Mouse (Mus musculus) heart, embryonic 14.5 days (tissue): Measurements from ENCODE around the gene Col2a1. TPM values are rescaled to one million over a fixed set of nuclear protein-coding genes. Genes with fewer than 3 reads are reported as not detected.

Source experiments
- ATAC-seq: fragments of 200-750 bp; cut with Nextera tagmentation; 2 replicates; pipeline ENCODE4 v1.8.0; 2017; ENCODE audit warnings: low read depth, moderate TSS enrichment; ENCODE audit not compliant: insufficient number of reproducible peaks, insufficient read depth, low FRiP score
- H3K27ac ChIP-seq, 2 experiments: fragments of 200-500 bp in 1 of 2; fragments of 300-500 bp in 1 of 2; sonication (generic) in 1 of 2; replicated peaks in 1 of 2; 2 replicates each; pipeline ENCODE4 v1.5.1; 2012 to 2014; ENCODE audit warnings: low read depth in 2 of 2, low read length in 2 of 2, control low read depth in 1 of 2, mild to moderate bottlenecking in 1 of 2, mixed read lengths in 1 of 2; ENCODE audit not compliant: control insufficient read depth in 1 of 2, insufficient read depth in 1 of 2
- H3K27me3 ChIP-seq: fragments of 300-500 bp; sonication (generic); 2 replicates; pipeline ENCODE4 v1.6.1; 2014; ENCODE audit warnings: mild to moderate bottlenecking, low read length, control low read depth; ENCODE audit not compliant: control insufficient read depth, insufficient read depth
- H3K36me3 ChIP-seq: fragments of 300-500 bp; sonication (generic); 2 replicates; pipeline ENCODE4 v1.6.1; 2014; ENCODE audit warnings: mild to moderate bottlenecking, control low read depth, low read length, mixed read lengths; ENCODE audit not compliant: control insufficient read depth, insufficient read depth
- H3K4me1 ChIP-seq, 2 experiments: fragments of 200-500 bp in 1 of 2; fragments of 300-500 bp in 1 of 2; sonication (generic) in 1 of 2; 2 replicates each; pipeline ENCODE4 v1.6.1; 2012 to 2014; ENCODE audit warnings: low read length in 2 of 2, control low read depth in 1 of 2, mixed read lengths in 1 of 2; ENCODE audit not compliant: control insufficient read depth in 2 of 2, insufficient read depth in 2 of 2
- H3K4me2 ChIP-seq: fragments of 300-500 bp; sonication (generic); 2 replicates; pipeline ENCODE4 v1.6.1; 2014; ENCODE audit warnings: mild to moderate bottlenecking, low read length
- H3K4me3 ChIP-seq, 2 experiments: fragments of 200-500 bp in 1 of 2; fragments of 300-500 bp in 1 of 2; sonication (generic) in 1 of 2; 2 replicates each; pipeline ENCODE4 v1.5.1; 2012 to 2014; ENCODE audit warnings: low read length in 2 of 2, mild to moderate bottlenecking in 2 of 2, control low read depth in 1 of 2, low read depth in 1 of 2, moderate library complexity in 1 of 2; ENCODE audit not compliant: control insufficient read depth in 1 of 2, insufficient read depth in 1 of 2
- H3K9ac ChIP-seq: fragments of 300-500 bp; sonication (generic); 2 replicates; pipeline ENCODE4 v1.6.1; 2014; ENCODE audit warnings: mild to moderate bottlenecking, low read length
- H3K9me3 ChIP-seq: fragments of 300-500 bp; sonication (generic); 2 replicates; pipeline ENCODE4 v1.6.1; 2016; ENCODE audit warnings: low read length, control low read depth; ENCODE audit not compliant: control insufficient read depth
- WGBS: fragments of 180-500 bp; shearing (Covaris S2); extraction: QIAGEN DNeasy Blood & Tissue Kit; methylation state at CpG from one replicate; pipeline ENCODE4 v1.1.7; 2014; 5-methylcytosine and 5-hydroxymethylcytosine counted together
- polyA plus RNA-seq: library from polyadenylated mRNA; unstranded; fragments of >200 nt; fragmentation: Nextera tagmentation; extraction: Ambion mirVana; gene quantifications from 2 replicates; pipeline ENCODE4 v1.2.1, GENCODE M21; 2014

Col2a1 gene
- polyA plus RNA-seq, 1 experiment from 2014 or later: 13.3 TPM

DNA sequence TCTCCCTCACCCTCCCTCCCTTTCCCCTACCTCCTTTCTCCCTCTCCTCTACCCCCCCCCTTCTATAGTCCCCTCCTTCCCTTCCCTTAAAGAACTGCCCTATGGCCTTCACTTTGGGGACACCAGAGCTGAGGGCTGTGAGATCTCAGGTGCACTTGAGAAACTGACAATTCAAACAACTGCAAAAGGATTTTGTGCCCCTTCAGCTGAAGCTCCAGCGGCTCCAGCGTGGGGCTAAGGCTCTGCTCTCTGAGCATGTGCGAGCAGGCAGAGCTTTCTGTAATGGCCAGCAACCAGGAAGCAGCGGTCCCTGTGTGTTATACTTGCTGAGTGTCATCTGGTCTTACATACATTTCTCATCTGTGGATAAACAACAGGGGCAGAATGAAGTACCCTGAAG is 48.8 kb downstream of the Col2a1 start:
- no peak overlapping the region for H3K4me3 ChIP-seq
- ATAC-seq: no peak
- H3K4me1 ChIP-seq: peaks cover 0 to 3% of the 10 kb centered on the region in 2 experiments; a peak in 1 of 4 replicates
- no peaks in the 10 kb centered on the region for H3K9me3 ChIP-seq
- H3K4me2 ChIP-seq: no peak overlapping the region; the same call in 1 of the 2 replicates
- WGBS: 26% methylated on average over 4 of the region's 4 CpGs
- H3K27ac ChIP-seq: no peak overlapping the region
- no peak overlapping the region for H3K9ac ChIP-seq
- peaks cover 27% of the 10 kb centered on the region for H3K27me3 ChIP-seq
- no peaks in the 10 kb centered on the region for H3K36me3 ChIP-seq

DNA sequence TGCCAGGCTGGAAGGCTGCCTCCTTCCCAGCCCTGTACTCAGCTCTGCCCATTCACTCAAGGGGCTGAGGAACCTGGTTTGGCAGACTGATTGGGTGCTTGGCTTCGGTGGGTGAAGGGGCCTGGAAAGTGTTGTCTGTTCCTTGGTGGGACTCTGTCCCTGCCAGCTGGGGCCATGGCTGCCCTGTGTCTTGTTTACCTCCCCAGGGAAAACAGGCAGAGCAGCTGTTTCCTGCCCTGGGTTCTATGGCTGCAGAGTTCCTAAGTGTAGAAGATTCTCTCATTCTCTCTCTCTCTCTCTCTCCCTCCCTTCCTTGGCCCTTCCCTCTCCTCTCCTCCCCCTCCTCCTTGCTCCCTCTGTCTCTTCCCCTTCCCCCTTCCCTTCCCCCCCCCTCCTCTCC is 49.2 kb downstream of the Col2a1 start:
- ATAC-seq: no peak
- WGBS: 89% methylated on average over 1 of the region's 1 CpGs
- no peaks in the 10 kb centered on the region for H3K36me3 ChIP-seq

DNA sequence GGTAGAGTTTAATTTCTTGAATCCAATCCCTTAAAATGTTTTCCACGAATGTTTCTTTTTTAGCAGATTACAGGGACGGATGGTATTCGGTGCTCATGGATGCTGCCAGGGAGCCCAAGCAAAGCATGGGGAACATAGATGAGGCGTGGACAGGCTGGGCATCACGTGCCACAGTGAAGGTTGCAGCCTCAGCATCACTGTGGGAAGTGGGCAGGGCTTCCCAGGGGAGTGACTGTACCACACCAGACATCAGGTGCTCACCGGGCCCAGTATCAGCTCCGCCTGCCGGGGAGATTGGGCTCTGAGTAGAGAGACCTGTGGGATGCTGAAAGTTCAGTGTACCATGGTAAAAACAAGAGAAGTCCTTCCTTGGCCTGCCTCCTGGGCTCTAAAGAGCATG is 49.8 kb downstream of the Col2a1 start:
- Histone ChIP-seq H3K27me3 (peaks cover 28% of the 10 kb centered on the region), H3K4me3 (no peak overlapping the region), H3K4me2 (no peak overlapping the region), H3K9ac (no peak overlapping the region), H3K4me1 (peaks cover 0 to 3% of the 10 kb centered on the region in 2 experiments; a peak in 1 of 4 replicates), H3K9me3 (no peaks in the 10 kb centered on the region), H3K36me3 (no peaks in the 10 kb centered on the region), H3K27ac (no peak overlapping the region)
- 77% methylated on average over 8 of the region's 8 CpGs for WGBS
- no peak for ATAC-seq

More for the DNA sequence above, 49.2 kb downstream of the Col2a1 start:
- H3K27ac ChIP-seq: no peak overlapping the region
- H3K4me2 ChIP-seq: no peak overlapping the region
- no peak overlapping the region for H3K9ac ChIP-seq
- peaks cover 0 to 3% of the 10 kb centered on the region in 2 experiments; a peak in 1 of 4 replicates for H3K4me1 ChIP-seq
- H3K27me3 ChIP-seq: peaks cover 27% of the 10 kb centered on the region
- H3K4me3 ChIP-seq: no peak overlapping the region
- no peaks in the 10 kb centered on the region for H3K9me3 ChIP-seq

DNA sequence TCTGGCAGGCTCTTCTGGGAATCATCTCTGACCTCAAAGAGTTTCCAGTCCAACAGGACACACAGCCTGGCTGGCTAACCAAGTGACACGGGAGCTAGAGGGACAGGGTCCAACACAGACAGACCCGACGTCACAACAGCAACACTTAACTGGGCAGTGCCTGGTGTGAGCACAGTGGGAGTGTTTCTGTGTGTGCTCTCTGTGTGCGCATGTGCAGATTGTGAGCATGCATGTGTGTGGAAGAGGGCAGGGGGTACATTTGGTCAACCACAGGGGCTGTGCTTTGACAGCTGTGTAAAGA is 51.7 kb downstream of the Col2a1 start:
- WGBS: 65% methylated on average over 4 of the region's 4 CpGs
- no peak overlapping the region for H3K9ac ChIP-seq
- no peak overlapping the region for H3K4me2 ChIP-seq
- no peaks in the 10 kb centered on the region for H3K9me3 ChIP-seq
- no peaks in the 10 kb centered on the region for H3K36me3 ChIP-seq
- no peak overlapping the region for H3K27ac ChIP-seq
- H3K27me3 ChIP-seq: peaks cover 36% of the 10 kb centered on the region
- peaks cover 0 to 3% of the 10 kb centered on the region in 2 experiments; a peak in 1 of 4 replicates for H3K4me1 ChIP-seq
- ATAC-seq: no peak
- no peak overlapping the region for H3K4me3 ChIP-seq

DNA sequence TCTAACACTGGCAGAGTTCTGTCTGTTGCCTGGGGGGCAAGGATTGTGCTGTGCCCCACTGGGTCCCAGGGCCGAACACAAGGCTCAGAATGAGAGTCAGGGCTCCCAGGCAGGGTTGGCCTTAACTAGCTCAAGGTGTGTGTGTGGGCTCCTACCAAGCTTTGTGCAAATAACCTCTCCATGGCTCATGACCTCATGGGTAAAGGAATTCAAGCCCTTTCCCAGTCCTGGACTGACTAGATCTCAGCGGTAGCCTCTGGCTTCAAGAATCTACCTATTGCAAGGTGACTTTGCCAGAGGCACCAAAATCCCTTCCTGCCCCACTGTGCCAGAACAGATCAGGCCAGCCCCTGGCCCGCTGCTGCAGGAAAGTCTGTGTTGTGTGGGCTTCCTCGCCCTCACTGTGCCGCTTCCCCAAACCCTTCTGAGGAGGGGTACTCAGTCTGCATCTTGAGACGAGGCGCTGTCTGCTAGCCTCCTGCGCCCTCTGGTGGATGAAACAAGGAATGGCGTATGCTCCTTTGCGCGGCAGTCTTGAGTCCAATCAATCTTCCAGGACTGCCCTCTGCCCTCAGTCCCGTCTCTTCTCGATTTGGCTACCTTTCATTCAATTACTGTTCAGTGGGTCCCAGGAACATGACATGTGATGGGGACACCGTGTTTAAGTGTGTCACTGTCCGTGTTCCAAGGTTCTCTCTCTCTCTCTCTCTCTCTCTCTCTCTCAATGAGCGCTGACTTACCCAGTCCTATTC is 52.2 kb downstream of the Col2a1 start:
- Histone ChIP-seq H3K9me3 (no peaks in the 10 kb centered on the region), H3K4me3 (no peak overlapping the region), H3K4me1 (peaks cover 0 to 3% of the 10 kb centered on the region in 2 experiments; a peak in 1 of 4 replicates), H3K4me2 (peak overlapping the region; percentile 8; the same call in 1 of the 2 replicates), H3K27ac (no peak overlapping the region), H3K27me3 (peaks cover 36% of the 10 kb centered on the region), H3K9ac (peak overlapping the region; percentile 39; the same call in 1 of the 2 replicates), H3K36me3 (no peaks in the 10 kb centered on the region)
- ATAC-seq: no peak
- WGBS: 15% methylated on average over 16 of the region's 16 CpGs

DNA sequence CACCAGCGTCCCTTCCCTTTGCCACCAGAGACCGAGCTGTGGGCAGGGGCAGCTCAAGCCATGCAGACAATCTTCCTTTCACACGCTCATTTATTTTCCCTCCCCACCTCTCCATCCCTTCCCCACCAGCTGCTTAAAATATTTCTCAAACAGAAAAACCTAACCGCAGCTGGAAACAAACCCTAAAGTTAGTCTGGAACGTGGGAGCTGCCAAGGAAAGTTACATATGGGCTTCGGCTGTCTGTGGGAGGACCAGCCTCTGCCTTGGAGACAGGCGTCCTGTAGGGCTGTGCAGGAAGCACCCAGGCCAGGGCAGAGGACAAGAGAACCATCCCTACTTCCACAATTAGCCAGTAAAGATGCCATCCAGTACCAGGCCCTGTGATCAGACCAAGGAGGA is 54.3 kb downstream of the Col2a1 start:
- Histone ChIP-seq H3K36me3 (no peaks in the 10 kb centered on the region), H3K27me3 (peaks cover 36% of the 10 kb centered on the region), H3K9ac (no peak overlapping the region), H3K4me1 (peaks cover 0 to 3% of the 10 kb centered on the region in 2 experiments; a peak in 2 of 4 replicates), H3K4me3 (no peak overlapping the region), H3K9me3 (no peaks in the 10 kb centered on the region), H3K27ac (no peak overlapping the region), H3K4me2 (no peak overlapping the region)
- WGBS: 65% methylated on average over 7 of the region's 7 CpGs
- ATAC-seq: no peak

DNA sequence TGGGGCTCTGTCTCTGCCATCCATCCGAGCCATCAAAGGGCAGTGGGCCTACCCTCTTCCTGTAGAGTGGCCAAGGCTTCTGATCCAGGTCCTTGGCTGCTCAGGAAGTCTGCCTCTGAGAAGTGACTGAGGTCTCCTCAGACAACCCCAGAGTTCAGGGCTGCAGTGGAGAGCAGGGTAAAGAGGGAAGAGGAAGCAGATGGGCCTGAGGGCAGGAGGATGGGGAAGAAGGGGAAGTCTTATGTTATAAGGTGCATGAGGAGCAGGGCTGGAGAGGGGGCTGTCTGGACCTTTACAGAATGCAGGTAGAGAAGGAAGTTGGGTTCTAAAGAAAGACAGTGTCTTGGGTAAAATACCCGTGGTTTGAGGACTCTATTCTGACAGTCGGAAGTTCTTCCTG is 54.8 kb downstream of the Col2a1 start:
- no peak overlapping the region for H3K9ac ChIP-seq
- no peaks in the 10 kb centered on the region for H3K36me3 ChIP-seq
- WGBS: 71% methylated on average over 3 of the region's 3 CpGs
- H3K4me2 ChIP-seq: no peak overlapping the region
- H3K4me1 ChIP-seq: peaks cover 0 to 3% of the 10 kb centered on the region in 2 experiments; a peak in 2 of 4 replicates
- H3K27ac ChIP-seq: no peak overlapping the region
- ATAC-seq: no peak
- H3K4me3 ChIP-seq: no peak overlapping the region
- peaks cover 32% of the 10 kb centered on the region for H3K27me3 ChIP-seq
- no peaks in the 10 kb centered on the region for H3K9me3 ChIP-seq

DNA sequence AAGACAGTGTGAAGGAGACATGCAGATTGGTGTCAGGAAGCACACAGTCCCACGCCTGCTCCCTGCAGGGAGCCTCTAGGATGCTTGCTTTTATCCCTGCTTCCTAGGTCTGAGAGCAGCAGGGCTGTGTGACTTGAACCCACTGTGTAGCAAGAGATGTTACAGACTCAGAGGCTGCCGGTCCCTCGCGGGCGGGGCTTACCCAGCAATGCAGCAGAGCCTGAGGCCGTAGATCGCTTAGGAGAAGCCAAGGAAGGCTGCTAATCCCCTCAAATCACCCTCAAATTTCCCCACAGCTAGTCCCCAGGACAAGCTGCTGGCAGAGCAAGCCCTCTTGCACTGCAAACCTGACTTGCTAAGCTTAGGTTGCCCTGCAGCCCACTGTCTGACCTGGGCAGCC is 55.8 kb downstream of the Col2a1 start:
- WGBS: 39% methylated on average over 7 of the region's 7 CpGs
- Histone ChIP-seq H3K27ac (no peak overlapping the region), H3K9me3 (no peaks in the 10 kb centered on the region), H3K4me3 (no peak overlapping the region), H3K4me2 (no peak overlapping the region), H3K36me3 (no peaks in the 10 kb centered on the region), H3K9ac (no peak overlapping the region), H3K4me1 (peaks cover 0 to 3% of the 10 kb centered on the region in 2 experiments; a peak in 2 of 4 replicates), H3K27me3 (peaks cover 27% of the 10 kb centered on the region)
- ATAC-seq: no peak
